Mouse (Mus musculus) neural tube, embryonic 14.5 days (tissue): Measurements from ENCODE around the gene Asic2. TPM values are rescaled to one million over a fixed set of nuclear protein-coding genes. Genes with fewer than 3 reads are reported as not detected.

Experiments used
- ATAC-seq: fragments of 200-750 bp; cut with Nextera tagmentation; 2 replicates; pipeline ENCODE4 v1.8.0; 2017; ENCODE audit warnings: low read depth, mild to moderate bottlenecking, moderate TSS enrichment, moderate library complexity
- H3K27ac ChIP-seq: fragments of 300-500 bp; sonication (generic); 2 replicates; pipeline ENCODE4 v1.5.1; 2014; ENCODE audit warnings: low read depth, mild to moderate bottlenecking, control low read depth, low read length, moderate library complexity, mixed read lengths
- H3K27me3 ChIP-seq: fragments of 300-500 bp; sonication (generic); 2 replicates; pipeline ENCODE4 v1.6.1; 2014; ENCODE audit warnings: low read length; ENCODE audit not compliant: control insufficient read depth, insufficient read depth
- H3K36me3 ChIP-seq: fragments of 300-500 bp; sonication (generic); 2 replicates; pipeline ENCODE4 v1.6.1; 2014; ENCODE audit warnings: low read length, mixed read lengths; ENCODE audit not compliant: control insufficient read depth, insufficient read depth
- H3K4me1 ChIP-seq: fragments of 300-500 bp; sonication (generic); 2 replicates; pipeline ENCODE4 v1.6.1; 2014; ENCODE audit warnings: low read length; ENCODE audit not compliant: control insufficient read depth, insufficient read depth
- H3K4me2 ChIP-seq: fragments of 300-500 bp; sonication (generic); 2 replicates; pipeline ENCODE4 v1.6.1; 2014; ENCODE audit warnings: mild to moderate bottlenecking, low read depth, low read length, control low read depth
- H3K4me3 ChIP-seq: fragments of 300-500 bp; sonication (generic); 2 replicates; pipeline ENCODE4 v1.5.1; 2014; ENCODE audit warnings: low read depth, low read length, control low read depth, mixed read lengths
- H3K9ac ChIP-seq: fragments of 300-500 bp; sonication (generic); replicated peaks from 2 replicates; pipeline ENCODE4 v1.6.1; 2014; ENCODE audit warnings: low read depth, mild to moderate bottlenecking, control low read depth, low read length, mixed read lengths
- H3K9me3 ChIP-seq: fragments of 300-500 bp; sonication (generic); 2 replicates; pipeline ENCODE4 v1.6.1; 2016; ENCODE audit warnings: low read length; ENCODE audit not compliant: control insufficient read depth
- WGBS: fragments of 180-500 bp; shearing (Covaris S2); extraction: QIAGEN DNeasy Blood & Tissue Kit; methylation state at CpG from one replicate; pipeline ENCODE4 v1.1.7; 2014; 5-methylcytosine and 5-hydroxymethylcytosine counted together
- polyA plus RNA-seq: library from polyadenylated mRNA; unstranded; fragments of >200 nt; fragmentation: Nextera tagmentation; extraction: Ambion mirVana; gene quantifications from 2 replicates; pipeline ENCODE4 v1.2.1, GENCODE M21; 2014

Gene Asic2
- polyA plus RNA-seq, 1 experiment from 2014 or later: 16.2 TPM

GRCm38 (mm10) chr11:80900555-80900954, 1067.7 kb downstream of the Asic2 start:
- Histone ChIP-seq H3K4me1 (no peaks in the 10 kb centered on the region), H3K36me3 (no peaks in the 10 kb centered on the region), H3K4me2 (no peak overlapping the region), H3K9ac (no peak overlapping the region), H3K27me3 (no peaks in the 10 kb centered on the region), H3K4me3 (no peak overlapping the region), H3K27ac (no peak overlapping the region), H3K9me3 (no peaks in the 10 kb centered on the region)
- 88% methylated on average over 4 of the region's 4 CpGs for WGBS
- no peak for ATAC-seq

DNA sequence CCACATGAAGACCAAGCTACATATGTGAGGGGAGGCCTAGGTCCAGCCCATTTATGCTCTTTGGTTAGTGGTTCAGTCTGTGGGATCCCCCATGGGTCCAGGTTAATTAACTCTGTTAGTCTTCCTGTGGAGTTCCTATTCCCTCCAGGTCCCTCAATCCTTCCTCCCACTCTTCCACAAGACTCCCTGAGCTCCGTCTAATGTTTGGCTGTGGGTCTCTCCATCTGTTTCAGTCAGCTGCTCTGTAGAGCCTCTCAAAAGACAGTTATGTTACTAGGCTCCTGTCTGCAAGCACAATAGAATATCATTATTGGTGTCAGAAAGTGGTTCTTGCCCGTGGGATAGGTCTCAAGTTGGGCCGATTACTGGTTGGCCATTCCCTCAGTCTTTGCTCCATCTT, 1072.4 kb downstream of the Asic2 start:
- 90% methylated on average over 3 of the region's 3 CpGs for WGBS
- no peaks in the 10 kb centered on the region for H3K4me1 ChIP-seq
- H3K9ac ChIP-seq: no peak overlapping the region
- no peaks in the 10 kb centered on the region for H3K9me3 ChIP-seq
- no peak for ATAC-seq
- no peaks in the 10 kb centered on the region for H3K36me3 ChIP-seq
- H3K4me3 ChIP-seq: no peak overlapping the region
- no peak overlapping the region for H3K4me2 ChIP-seq
- no peak overlapping the region for H3K27ac ChIP-seq
- H3K27me3 ChIP-seq: no peaks in the 10 kb centered on the region

DNA sequence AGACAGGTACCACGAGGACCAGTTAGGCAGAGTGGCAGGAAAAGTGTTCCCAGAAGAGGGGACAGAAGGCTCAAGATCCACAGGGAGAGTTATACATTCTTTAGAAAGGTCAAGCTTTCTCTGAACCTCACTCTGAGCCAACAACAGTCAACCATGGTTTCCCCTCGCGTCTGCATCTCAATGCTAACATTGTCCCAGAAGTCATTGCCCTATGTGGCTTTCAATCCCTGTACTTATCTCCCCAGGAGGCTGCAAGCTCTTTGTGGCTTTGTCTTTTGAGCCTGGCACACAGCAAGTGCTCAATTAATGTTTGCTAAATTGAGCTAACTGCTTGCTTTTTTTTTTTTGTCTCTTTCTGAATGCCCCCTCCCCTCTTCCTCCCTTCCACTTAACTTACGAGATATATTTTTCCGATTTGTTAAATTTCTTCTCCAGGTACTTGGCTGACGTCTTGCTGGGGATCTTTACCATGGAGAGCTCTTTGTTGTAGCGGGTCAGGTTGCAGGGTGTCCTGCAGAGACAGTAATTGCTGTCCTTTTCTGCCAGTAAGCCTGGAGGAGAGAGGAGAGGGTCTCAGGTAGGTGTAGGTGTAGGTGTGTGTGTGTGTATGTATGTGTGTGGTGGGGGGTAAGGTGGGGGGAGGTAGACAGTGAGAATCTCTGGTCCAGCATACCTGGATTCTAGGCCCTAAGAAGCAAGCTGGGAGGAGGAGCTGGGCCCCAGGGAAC, 1078.8 kb downstream of the Asic2 start:
- H3K9me3 ChIP-seq: no peaks in the 10 kb centered on the region
- no peak overlapping the region for H3K9ac ChIP-seq
- no peaks in the 10 kb centered on the region for H3K36me3 ChIP-seq
- no peak for ATAC-seq
- no peaks in the 10 kb centered on the region for H3K4me1 ChIP-seq
- H3K27me3 ChIP-seq: no peaks in the 10 kb centered on the region
- no peak overlapping the region for H3K4me2 ChIP-seq
- WGBS: 10% methylated on average over 7 of the region's 7 CpGs
- no peak overlapping the region for H3K27ac ChIP-seq
- no peak overlapping the region for H3K4me3 ChIP-seq

DNA sequence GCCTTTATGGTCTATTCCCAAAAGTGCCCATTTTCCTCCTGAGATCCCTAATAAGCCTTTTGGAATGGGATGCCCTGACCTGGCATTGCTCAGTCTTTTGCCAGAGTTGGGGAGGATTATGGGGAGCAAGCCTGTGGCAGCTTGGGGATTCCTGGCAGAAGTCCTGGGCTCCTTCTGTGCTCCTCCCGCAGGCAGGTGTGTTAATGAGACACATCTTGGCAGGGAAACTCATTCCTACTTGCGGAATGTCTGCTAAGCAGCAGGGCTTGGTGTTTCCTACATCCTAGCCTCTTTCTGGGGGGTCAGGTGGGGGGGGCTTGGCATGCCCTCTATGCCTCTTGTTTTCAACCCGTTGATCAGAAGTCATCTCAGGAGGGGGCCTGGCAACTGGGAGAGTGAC, 1081.2 kb downstream of the Asic2 start:
- Histone ChIP-seq H3K4me1 (no peaks in the 10 kb centered on the region), H3K4me3 (no peak overlapping the region), H3K9me3 (no peaks in the 10 kb centered on the region), H3K9ac (no peak overlapping the region), H3K27me3 (no peaks in the 10 kb centered on the region), H3K27ac (no peak overlapping the region), H3K4me2 (no peak overlapping the region), H3K36me3 (no peaks in the 10 kb centered on the region)
- 72% methylated on average over 3 of the region's 3 CpGs for WGBS
- ATAC-seq: no peak

DNA sequence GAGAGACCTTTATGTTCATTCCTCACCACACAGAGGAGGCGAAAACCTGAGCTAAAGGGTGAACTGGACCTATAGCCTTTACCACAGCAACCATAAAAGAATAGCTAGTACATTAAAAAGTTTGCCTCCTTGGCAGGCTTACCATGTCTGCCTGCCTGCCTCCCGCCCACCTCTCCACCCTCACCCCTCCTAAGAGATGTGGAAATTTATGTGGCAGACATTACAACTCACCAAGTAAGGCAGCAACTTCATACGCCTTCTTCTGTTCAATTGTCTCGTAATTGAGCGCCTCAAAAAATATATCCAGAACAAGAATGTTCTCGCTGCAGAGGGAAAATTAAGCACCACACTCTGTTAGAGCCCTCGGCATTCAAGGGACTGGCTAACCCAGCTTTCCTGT, 1081.9 kb downstream of the Asic2 start:
- H3K9ac ChIP-seq: no peak overlapping the region
- WGBS: 82% methylated on average over 7 of the region's 7 CpGs
- H3K4me1 ChIP-seq: no peaks in the 10 kb centered on the region
- H3K4me2 ChIP-seq: no peak overlapping the region
- H3K4me3 ChIP-seq: no peak overlapping the region
- H3K9me3 ChIP-seq: no peaks in the 10 kb centered on the region
- no peaks in the 10 kb centered on the region for H3K36me3 ChIP-seq
- no peak for ATAC-seq
- no peak overlapping the region for H3K27ac ChIP-seq
- H3K27me3 ChIP-seq: no peaks in the 10 kb centered on the region

DNA sequence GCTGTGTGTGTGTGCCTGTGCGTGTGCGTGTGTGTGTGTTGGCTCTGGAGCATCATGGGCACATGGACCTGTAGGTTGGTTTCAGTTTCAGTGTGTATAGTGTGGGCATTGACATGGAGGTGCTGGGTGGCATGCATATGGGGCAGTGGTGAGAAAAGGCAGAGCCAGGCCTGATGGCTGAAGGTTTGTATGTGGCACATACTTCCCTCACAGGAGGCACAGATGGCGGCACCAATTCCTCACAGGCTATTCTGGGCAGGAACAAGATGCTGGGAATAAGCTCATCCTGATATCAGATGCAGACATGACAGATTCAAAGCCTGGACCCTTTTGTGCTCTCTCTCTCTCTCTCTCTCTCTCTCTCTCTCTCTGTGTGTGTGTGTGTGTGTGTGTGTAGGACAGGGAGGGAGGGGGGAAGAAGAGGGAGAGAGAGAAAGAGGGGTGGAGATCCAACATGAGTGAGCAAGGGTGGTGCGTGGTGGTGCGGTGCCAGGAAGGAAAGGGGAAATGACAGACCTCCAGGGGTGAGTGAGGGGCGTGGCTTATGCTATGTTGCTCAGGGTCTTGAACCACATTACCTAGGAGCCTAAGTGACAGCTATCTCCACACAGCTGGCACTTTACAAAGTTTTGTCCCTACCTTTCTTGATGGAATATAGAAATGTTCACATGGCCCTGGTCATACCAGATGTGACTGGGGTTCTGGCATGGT, 1083.6 kb downstream of the Asic2 start:
- H3K9ac ChIP-seq: no peak overlapping the region
- H3K36me3 ChIP-seq: no peaks in the 10 kb centered on the region
- 84% methylated on average over 6 of the region's 6 CpGs for WGBS
- no peak overlapping the region for H3K27ac ChIP-seq
- H3K4me1 ChIP-seq: no peaks in the 10 kb centered on the region
- no peak for ATAC-seq
- no peak overlapping the region for H3K4me2 ChIP-seq
- H3K9me3 ChIP-seq: no peaks in the 10 kb centered on the region
- H3K4me3 ChIP-seq: no peak overlapping the region
- H3K27me3 ChIP-seq: no peaks in the 10 kb centered on the region

- WGBS: 78% methylated on average over 7 of the region's 7 CpGs
- no peaks in the 10 kb centered on the region for H3K36me3 ChIP-seq
- ATAC-seq: no peak
Observed at GRCm38 (mm10) chr11:80882229-80882810, 1085.9 kb downstream of the Asic2 start.

DNA sequence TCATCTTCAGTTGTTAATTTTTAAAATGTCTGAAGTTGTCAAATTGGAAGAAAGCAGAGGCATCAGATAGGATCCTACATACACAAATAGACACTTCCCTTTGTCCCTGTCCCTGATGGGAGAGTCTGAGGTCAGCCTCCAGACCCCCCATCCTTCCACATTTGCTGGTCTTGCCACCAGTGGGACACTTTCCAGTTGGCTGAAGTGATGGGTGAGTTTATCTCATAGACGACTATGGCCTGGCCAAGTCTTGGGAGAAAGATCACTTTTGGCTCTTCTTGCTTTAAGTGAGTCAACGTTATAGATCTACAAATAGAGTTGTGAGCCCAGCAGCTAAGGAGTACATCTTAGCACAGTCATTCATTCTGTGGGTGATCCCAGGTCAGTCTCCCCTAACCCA, 1090.2 kb downstream of the Asic2 start:
- H3K9me3 ChIP-seq: no peaks in the 10 kb centered on the region
- no peak overlapping the region for H3K4me2 ChIP-seq
- WGBS: 95% methylated on average over 2 of the region's 2 CpGs
- no peaks in the 10 kb centered on the region for H3K4me1 ChIP-seq
- no peak overlapping the region for H3K27ac ChIP-seq
- ATAC-seq: no peak
- H3K36me3 ChIP-seq: no peaks in the 10 kb centered on the region
- H3K27me3 ChIP-seq: no peaks in the 10 kb centered on the region
- no peak overlapping the region for H3K9ac ChIP-seq
- no peak overlapping the region for H3K4me3 ChIP-seq

More at GRCm38 (mm10) chr11:80882229-80882810, 1085.9 kb downstream of the Asic2 start:
- Histone ChIP-seq H3K27me3 (no peaks in the 10 kb centered on the region), H3K4me3 (no peak overlapping the region), H3K9ac (no peak overlapping the region), H3K4me1 (no peaks in the 10 kb centered on the region), H3K9me3 (no peaks in the 10 kb centered on the region), H3K4me2 (no peak overlapping the region), H3K27ac (no peak overlapping the region)

DNA sequence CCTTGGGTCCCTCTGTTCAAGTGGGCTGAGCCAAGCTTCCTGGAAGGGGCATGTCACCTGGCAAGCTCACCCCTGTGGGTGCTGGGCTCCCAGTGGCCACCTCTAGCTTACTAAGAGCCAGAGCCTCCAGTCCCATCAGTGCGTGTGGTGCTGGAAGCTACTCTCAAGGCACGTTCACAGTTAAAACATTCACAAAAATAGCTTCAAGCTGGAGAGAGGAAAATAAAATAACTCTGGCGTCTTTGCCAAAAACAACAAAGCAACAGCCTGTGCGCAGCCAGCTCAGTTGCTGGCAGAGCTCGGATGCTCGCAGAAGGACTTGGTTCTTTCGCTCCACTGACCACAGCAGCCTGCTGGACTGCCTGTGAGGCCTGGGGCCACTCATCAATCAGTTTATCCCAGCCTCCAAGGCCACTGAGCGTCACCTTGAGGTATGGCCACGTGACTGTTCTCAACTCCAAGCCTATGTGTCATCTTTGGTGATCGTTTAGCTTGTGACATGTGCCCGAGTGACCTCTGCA, 1091.1 kb downstream of the Asic2 start:
- no peak for ATAC-seq
- Histone ChIP-seq H3K4me2 (no peak overlapping the region), H3K9ac (no peak overlapping the region), H3K36me3 (no peaks in the 10 kb centered on the region), H3K27me3 (no peaks in the 10 kb centered on the region), H3K27ac (no peak overlapping the region; the same call in 1 of the 2 replicates), H3K4me1 (no peaks in the 10 kb centered on the region), H3K9me3 (no peaks in the 10 kb centered on the region), H3K4me3 (no peak overlapping the region)
- WGBS: 56% methylated on average over 11 of the region's 11 CpGs
